Mouse (Mus musculus): ENCODE data around the gene Plxdc2. TPM values are rescaled to one million over a fixed set of nuclear protein-coding genes. Genes with fewer than 3 reads are reported as not detected.

Plxdc2 gene
- 10 to 100 TPM; 33.5 to 38.5 TPM for total RNA-seq (2021)
- long read RNA-seq, experiment 1, full-length matches to known transcripts = 39 of 48 reads
- long read RNA-seq, experiment 1, partial matches to known transcripts = 1 of 48 reads
- long read RNA-seq, experiment 1, other reads (novel, unspliced or antisense) = 8 of 48 reads
- long read RNA-seq, experiment 2, full-length matches to known transcripts = 31 of 39 reads
- long read RNA-seq, experiment 2, partial matches to known transcripts = 2 of 39 reads
- long read RNA-seq, experiment 2, other reads (novel, unspliced or antisense) = 6 of 39 reads

- peak; percentile 67 for DNase-seq
These were observed at the start of gene Plxdc2 for GRCm38 (mm10) chr2:16356106-16356818. TSS of gene Plxdc2 (plus strand) at chr2:16356304.

- DNase-seq = no peak
These were observed 45.7 kb upstream of the Plxdc2 start for GRCm38 (mm10) chr2:16310387-16310786.

- no peak for DNase-seq
These were observed 43.6 kb upstream of the Plxdc2 start for GRCm38 (mm10) chr2:16312400-16313070.

GRCm38 (mm10) chr2:16335194-16335781 lies 20.8 kb upstream of the Plxdc2 start:
- no peak for DNase-seq

- DNase-seq = no peak
These were observed 11.5 kb upstream of the Plxdc2 start for GRCm38 (mm10) chr2:16344564-16344963.

GRCm38 (mm10) chr2:16351106-16351505 lies 5.0 kb upstream of the Plxdc2 start:
- DNase-seq = no peak

- peak; percentile 35 for DNase-seq
These were observed 446 bp upstream of the Plxdc2 start for GRCm38 (mm10) chr2:16355611-16356105.

GRCm38 (mm10) chr2:16356921-16357837 lies 1.1 kb downstream of the Plxdc2 start:
- DNase-seq = peak; percentile 21

GRCm38 (mm10) chr2:16357946-16358345 lies 1.8 kb downstream of the Plxdc2 start:
- DNase-seq = no peak

- DNase-seq = no peak
These were observed 3.3 kb downstream of the Plxdc2 start for GRCm38 (mm10) chr2:16359341-16359928.

GRCm38 (mm10) chr2:16364749-16365148 lies 8.6 kb downstream of the Plxdc2 start:
- no peak for DNase-seq

GRCm38 (mm10) chr2:16365830-16366401 lies 9.8 kb downstream of the Plxdc2 start:
- DNase-seq = no peak

GRCm38 (mm10) chr2:16370419-16370818 lies 14.3 kb downstream of the Plxdc2 start:
- DNase-seq = no peak

GRCm38 (mm10) chr2:16374288-16374687 lies 18.2 kb downstream of the Plxdc2 start:
- DNase-seq = no peak

- no peak for DNase-seq
These were observed 30.1 kb downstream of the Plxdc2 start for GRCm38 (mm10) chr2:16386206-16386605.

GRCm38 (mm10) chr2:16386692-16387091 lies 30.6 kb downstream of the Plxdc2 start:
- DNase-seq = no peak

GRCm38 (mm10) chr2:16387787-16388186 lies 31.7 kb downstream of the Plxdc2 start:
- no peak for DNase-seq

GRCm38 (mm10) chr2:16397501-16397900 lies 41.4 kb downstream of the Plxdc2 start:
- DNase-seq = no peak

GRCm38 (mm10) chr2:16398006-16398405 lies 41.9 kb downstream of the Plxdc2 start:
- DNase-seq = no peak

GRCm38 (mm10) chr2:16398896-16399295 lies 42.8 kb downstream of the Plxdc2 start:
- no peak for DNase-seq

- no peak for DNase-seq
These were observed 50.4 kb downstream of the Plxdc2 start for GRCm38 (mm10) chr2:16406508-16406907.
